Mouse (Mus musculus): ENCODE results near the gene Aak1. TPM values are rescaled to one million over a fixed set of nuclear protein-coding genes. Genes with fewer than 3 reads are reported as not detected.

The Aak1 gene
- total and polyA plus RNA-seq, 2 experiments from 2014 or later, result 9.2 to 46.7 TPM

- peaks cover 74% of the 10 kb centered on the region for H3K36me3 ChIP-seq (replicated peaks; ENCODE audit: control insufficient read depth, insufficient read depth, low read length)
- H3K4me1 ChIP-seq (ENCODE audit: control insufficient read depth, insufficient read depth), result no peaks in the 10 kb centered on the region
- no peaks in the 10 kb centered on the region for H3K9me3 ChIP-seq (replicated peaks; ENCODE audit: control insufficient read depth, low read length)
- no peak overlapping the region for H3K9ac ChIP-seq (replicated peaks; ENCODE audit: low read depth, low read length)
- DNase-seq (ENCODE audit: low spot score) (no peak), ATAC-seq (ENCODE audit: insufficient read depth, low read depth) (no peak)
- H3K4me2 ChIP-seq (ENCODE audit: low read depth, low read length), result no peak overlapping the region
- no peaks in the 10 kb centered on the region for H3K27me3 ChIP-seq (ENCODE audit: control insufficient read depth, insufficient read depth, low read length)
- TF ChIP-seq CTCF (IDR thresholded peaks at IDR 0.05; ENCODE audit: low read depth) (no peak), EP300 (IDR thresholded peaks at IDR 0.05; ENCODE audit: low read depth) (no peak)
- H3K4me3 ChIP-seq (ENCODE audit: low read depth, low read length), result no peak overlapping the region
- no peak overlapping the region for H3K27ac ChIP-seq (ENCODE audit: low read depth)
- WGBS, result 61% methylated on average over 3 of the region's 3 CpGs
Observed at GRCm38 (mm10) chr6:86955741-86956140, 106.4 kb downstream of the Aak1 start.

DNA sequence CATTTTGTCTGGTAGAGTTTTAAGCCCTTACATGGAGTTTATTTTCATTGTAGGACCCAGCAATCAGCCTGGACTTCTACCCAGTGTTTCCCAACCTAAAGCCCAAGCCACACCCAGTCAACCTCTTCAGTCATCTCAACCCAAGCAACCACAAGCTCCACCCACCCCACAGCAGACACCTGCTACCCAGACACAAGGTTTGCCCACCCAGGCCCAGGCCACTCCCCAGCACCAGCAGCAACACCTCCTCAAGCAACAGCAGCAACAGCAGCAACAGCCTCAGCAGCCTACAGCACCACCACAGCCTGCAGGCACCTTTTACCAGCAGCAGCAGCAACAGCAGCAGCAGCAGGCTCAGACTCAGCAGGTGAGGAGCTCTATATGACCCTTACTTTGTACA lies 106.9 kb downstream of the Aak1 start:
- no peak overlapping the region for H3K4me2 ChIP-seq (ENCODE audit: low read depth, low read length)
- ATAC-seq (ENCODE audit: insufficient read depth, low read depth) (no peak), DNase-seq (ENCODE audit: low spot score) (no peak)
- TF ChIP-seq CTCF (IDR thresholded peaks at IDR 0.05; ENCODE audit: low read depth) (no peak), EP300 (IDR thresholded peaks at IDR 0.05; ENCODE audit: low read depth) (no peak)
- H3K9me3 ChIP-seq (replicated peaks; ENCODE audit: control insufficient read depth, low read length), result no peaks in the 10 kb centered on the region
- no peaks in the 10 kb centered on the region for H3K4me1 ChIP-seq (ENCODE audit: control insufficient read depth, insufficient read depth)
- H3K36me3 ChIP-seq (replicated peaks; ENCODE audit: control insufficient read depth, insufficient read depth, low read length), result peaks cover 74% of the 10 kb centered on the region
- no peaks in the 10 kb centered on the region for H3K27me3 ChIP-seq (ENCODE audit: control insufficient read depth, insufficient read depth, low read length)
- H3K4me3 ChIP-seq (ENCODE audit: low read depth, low read length), result no peak overlapping the region
- no peak overlapping the region for H3K9ac ChIP-seq (replicated peaks; ENCODE audit: low read depth, low read length)
- no peak overlapping the region for H3K27ac ChIP-seq (ENCODE audit: low read depth)

- Histone ChIP-seq H3K4me1 (ENCODE audit: control insufficient read depth, insufficient read depth) (no peaks in the 10 kb centered on the region), H3K4me2 (ENCODE audit: low read depth, low read length) (no peak overlapping the region), H3K36me3 (replicated peaks; ENCODE audit: control insufficient read depth, insufficient read depth, low read length) (peaks cover 81% of the 10 kb centered on the region), H3K9ac (replicated peaks; ENCODE audit: low read depth, low read length) (no peak overlapping the region), H3K9me3 (replicated peaks; ENCODE audit: control insufficient read depth, low read length) (no peaks in the 10 kb centered on the region), H3K27ac (ENCODE audit: low read depth) (no peak overlapping the region), H3K4me3 (ENCODE audit: low read depth, low read length) (no peak overlapping the region), H3K27me3 (ENCODE audit: control insufficient read depth, insufficient read depth, low read length) (no peaks in the 10 kb centered on the region)
- DNase-seq (ENCODE audit: low spot score), result no peak
- 87% methylated on average over 1 of the region's 1 CpGs for WGBS
- ATAC-seq (ENCODE audit: insufficient read depth, low read depth), result no peak
- no peak for TF ChIP-seq EP300 (IDR thresholded peaks at IDR 0.05; ENCODE audit: low read depth)
- TF ChIP-seq CTCF (IDR thresholded peaks at IDR 0.05; ENCODE audit: low read depth), result no peak
Observed at GRCm38 (mm10) chr6:86959006-86959405, 109.7 kb downstream of the Aak1 start.

- TF ChIP-seq CTCF (IDR thresholded peaks at IDR 0.05; ENCODE audit: low read depth), result no peak
- TF ChIP-seq EP300 (IDR thresholded peaks at IDR 0.05; ENCODE audit: low read depth), result no peak
- Histone ChIP-seq H3K27me3 (ENCODE audit: control insufficient read depth, insufficient read depth, low read length) (no peaks in the 10 kb centered on the region), H3K36me3 (replicated peaks; ENCODE audit: control insufficient read depth, insufficient read depth, low read length) (peaks cover 95% of the 10 kb centered on the region), H3K27ac (ENCODE audit: low read depth) (no peak overlapping the region), H3K9me3 (replicated peaks; ENCODE audit: control insufficient read depth, low read length) (no peaks in the 10 kb centered on the region), H3K9ac (replicated peaks; ENCODE audit: low read depth, low read length) (no peak overlapping the region), H3K4me3 (ENCODE audit: low read depth, low read length) (no peak overlapping the region), H3K4me1 (ENCODE audit: control insufficient read depth, insufficient read depth) (no peaks in the 10 kb centered on the region), H3K4me2 (ENCODE audit: low read depth, low read length) (no peak overlapping the region)
- ATAC-seq (ENCODE audit: insufficient read depth, low read depth), result no peak
- 88% methylated on average over 7 of the region's 7 CpGs for WGBS
- no peak for DNase-seq (ENCODE audit: low spot score)
Observed at GRCm38 (mm10) chr6:86963987-86964685, 114.8 kb downstream of the Aak1 start.

DNA sequence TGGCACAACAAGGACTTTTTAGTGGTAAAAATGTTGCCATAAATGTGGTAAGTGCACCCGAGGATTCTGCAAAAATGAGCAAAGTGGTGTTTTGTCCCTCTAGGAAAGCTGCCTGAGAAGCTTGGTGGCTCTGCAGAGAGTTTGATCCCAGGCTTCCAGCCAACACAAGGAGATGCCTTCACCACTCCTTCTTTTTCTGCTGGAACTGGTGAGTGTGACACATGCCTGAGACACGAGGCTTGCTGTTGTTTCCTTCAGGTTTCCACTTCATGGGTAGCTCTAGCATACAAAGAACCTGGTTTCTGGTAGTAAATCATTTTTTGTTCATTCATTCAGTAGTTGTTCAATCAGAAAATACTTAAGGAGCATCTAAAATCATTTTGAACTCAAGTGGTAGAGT lies 117.8 kb downstream of the Aak1 start:
- TF ChIP-seq CTCF (IDR thresholded peaks at IDR 0.05; ENCODE audit: low read depth) (no peak), EP300 (IDR thresholded peaks at IDR 0.05; ENCODE audit: low read depth) (no peak)
- no peaks in the 10 kb centered on the region for H3K27me3 ChIP-seq (ENCODE audit: control insufficient read depth, insufficient read depth, low read length)
- no peak overlapping the region for H3K9ac ChIP-seq (replicated peaks; ENCODE audit: low read depth, low read length)
- no peak for DNase-seq (ENCODE audit: low spot score)
- no peaks in the 10 kb centered on the region for H3K9me3 ChIP-seq (replicated peaks; ENCODE audit: control insufficient read depth, low read length)
- no peaks in the 10 kb centered on the region for H3K4me1 ChIP-seq (ENCODE audit: control insufficient read depth, insufficient read depth)
- peaks cover 96% of the 10 kb centered on the region for H3K36me3 ChIP-seq (replicated peaks; ENCODE audit: control insufficient read depth, insufficient read depth, low read length)
- no peak overlapping the region for H3K4me3 ChIP-seq (ENCODE audit: low read depth, low read length)
- 79% methylated on average over 2 of the region's 2 CpGs for WGBS
- no peak overlapping the region for H3K4me2 ChIP-seq (ENCODE audit: low read depth, low read length)
- H3K27ac ChIP-seq (ENCODE audit: low read depth), result no peak overlapping the region
- ATAC-seq (ENCODE audit: insufficient read depth, low read depth), result no peak

DNA sequence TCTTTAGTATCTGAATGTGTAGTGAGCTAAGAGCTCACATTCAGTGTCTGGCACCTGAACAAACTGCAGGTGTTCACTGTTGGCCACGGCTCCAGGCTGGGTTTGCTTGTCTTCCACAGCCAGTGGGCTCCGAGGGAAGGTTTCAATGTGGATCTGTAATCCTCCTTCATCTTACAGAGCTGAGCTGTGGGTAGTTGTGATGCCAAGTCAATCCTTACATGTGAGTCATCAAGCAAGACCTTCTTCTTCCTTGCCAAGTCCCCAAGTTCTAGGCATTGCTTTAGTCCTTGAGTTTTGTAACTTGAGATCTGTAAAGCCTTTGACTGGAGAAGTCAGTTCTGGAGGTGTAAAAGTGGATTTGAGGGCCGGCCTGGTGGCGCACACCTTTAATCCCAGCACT lies 124.6 kb downstream of the Aak1 start:
- WGBS, result 93% methylated on average over 4 of the region's 4 CpGs
- no peak overlapping the region for H3K4me2 ChIP-seq (ENCODE audit: low read depth, low read length)
- no peak overlapping the region for H3K4me3 ChIP-seq (ENCODE audit: low read depth, low read length)
- TF ChIP-seq CTCF (IDR thresholded peaks at IDR 0.05; ENCODE audit: low read depth), result no peak
- TF ChIP-seq EP300 (IDR thresholded peaks at IDR 0.05; ENCODE audit: low read depth), result no peak
- H3K4me1 ChIP-seq (ENCODE audit: control insufficient read depth, insufficient read depth), result no peaks in the 10 kb centered on the region
- no peak overlapping the region for H3K9ac ChIP-seq (replicated peaks; ENCODE audit: low read depth, low read length)
- no peaks in the 10 kb centered on the region for H3K9me3 ChIP-seq (replicated peaks; ENCODE audit: control insufficient read depth, low read length)
- no peak for ATAC-seq (ENCODE audit: insufficient read depth, low read depth)
- no peaks in the 10 kb centered on the region for H3K27me3 ChIP-seq (ENCODE audit: control insufficient read depth, insufficient read depth, low read length)
- H3K27ac ChIP-seq (ENCODE audit: low read depth), result no peak overlapping the region
- peaks cover 70% of the 10 kb centered on the region for H3K36me3 ChIP-seq (replicated peaks; ENCODE audit: control insufficient read depth, insufficient read depth, low read length)
- no peak for DNase-seq (ENCODE audit: low spot score)
